In genomic region chr11:44701221-44701810, GRCm38 (mm10) we compare ENCODE assay signal across 16 mouse cellular contexts.
DNase-seq lines count a peak whose midpoint lies in the region; ATAC-seq lines count a peak whose summit lies in the region.
"Had no signal": no experiment of that assay in that cellular context is flagged by ENCODE, and none has a peak within 500 bp of the region (broad histone marks: within the 10 kb centered on the region; RNA-seq: fewer than 3 reads in every experiment).

No protein-coding gene starts in this region.

- no peak overlapping the region for H3K4me2 ChIP-seq in kidney, embryonic 16.5 days (replicated peaks; ENCODE audit: low read depth, low read length)
- no peak overlapping the region; the same call in 1 of the 2 replicates for H3K4me2 ChIP-seq in hindbrain, embryonic 16.5 days (ENCODE audit: low read length)
- no peak overlapping the region for H3K4me2 ChIP-seq in neural tube, embryonic 14.5 days (ENCODE audit: low read depth, low read length)
- H3K4me2 ChIP-seq: heart, embryonic 11.5 days; limb, embryonic 12.5 days had no signal

- peak overlapping the region; percentile 29 for H3K27ac ChIP-seq in kidney, embryonic 16.5 days (ENCODE audit: low read length)
- H3K27ac ChIP-seq in hindbrain, embryonic 16.5 days (ENCODE audit: low read depth, low read length) = peak overlapping the region; percentile 31; the same call in 1 of the 2 replicates
- peak overlapping the region; percentile 60; the same call in 1 of the 2 replicates for H3K27ac ChIP-seq in neural tube, embryonic 14.5 days (ENCODE audit: low read depth, low read length)
- H3K27ac ChIP-seq: limb, embryonic 12.5 days; macrophage had no signal

- no peak overlapping the region for H3K4me3 ChIP-seq in kidney, embryonic 16.5 days (ENCODE audit: low read length)
- no peak overlapping the region for H3K4me3 ChIP-seq in hindbrain, embryonic 16.5 days (ENCODE audit: low read length)
- H3K4me3 ChIP-seq in neural tube, embryonic 14.5 days (ENCODE audit: low read depth, low read length) = no peak overlapping the region
- H3K4me3 ChIP-seq: erythroblast, embryonic 14.5 days; limb, embryonic 12.5 days had no signal

- H3K27me3 ChIP-seq in kidney, embryonic 16.5 days (ENCODE audit: insufficient read depth, low read length) = no peaks in the 10 kb centered on the region
- no peaks in the 10 kb centered on the region for H3K27me3 ChIP-seq in hindbrain, embryonic 16.5 days (replicated peaks; ENCODE audit: control insufficient read depth, insufficient read depth, low read length)
- no peaks in the 10 kb centered on the region for H3K27me3 ChIP-seq in neural tube, embryonic 14.5 days (ENCODE audit: control insufficient read depth, insufficient read depth, low read length)
- H3K27me3 ChIP-seq: limb, embryonic 12.5 days had no signal

- intact Hi-C loops in heart, postnatal 14 days (cut with DNase I) = no loop called here
- intact Hi-C loops in left cerebral cortex, postnatal 4 days (cut with DNase I) = no loop called here

- H3K4me1 ChIP-seq in kidney, embryonic 16.5 days (ENCODE audit: insufficient read depth, low read length) = peaks cover 25% of the 10 kb centered on the region
- peaks cover 13% of the 10 kb centered on the region for H3K4me1 ChIP-seq in hindbrain, embryonic 16.5 days (ENCODE audit: control insufficient read depth, insufficient read depth, low read depth, low read length)
- peaks cover 24% of the 10 kb centered on the region for H3K4me1 ChIP-seq in neural tube, embryonic 14.5 days (ENCODE audit: control insufficient read depth, insufficient read depth, low read length)

- WGBS in kidney, embryonic 16.5 days = 38% methylated on average over 11 of the region's 11 CpGs
- WGBS in hindbrain, embryonic 16.5 days = 41% methylated on average over 11 of the region's 11 CpGs
- WGBS in neural tube, embryonic 14.5 days = 36% methylated on average over 11 of the region's 11 CpGs

- no peaks in the 10 kb centered on the region for H3K9me3 ChIP-seq in kidney, embryonic 16.5 days (ENCODE audit: low read length)
- H3K9me3 ChIP-seq in hindbrain, embryonic 16.5 days (ENCODE audit: control insufficient read depth, low read length) = no peaks in the 10 kb centered on the region
- H3K9me3 ChIP-seq in neural tube, embryonic 14.5 days (ENCODE audit: control insufficient read depth, low read length) = no peaks in the 10 kb centered on the region
- H3K9me3 ChIP-seq: limb, embryonic 12.5 days had no signal

- peak; percentile 93 for DNase-seq in heart, adult 11 months
- DNase-seq in heart, postnatal 14 days = no peak
- DNase-seq in kidney, adult 9 months = no peak
- DNase-seq in urinary bladder, postnatal 14 days (ENCODE audit: low spot score) = no peak
- DNase-seq in left cerebral cortex, postnatal 4 days = no peak
- DNase-seq: adrenal gland, postnatal 36 days; lung, adult 18-20 months; right cerebral cortex, adult 18-20 months; thymus, adult 18-20 months had no signal

- H3K9ac ChIP-seq in kidney, embryonic 16.5 days (replicated peaks; ENCODE audit: low read length) = no peak overlapping the region
- H3K9ac ChIP-seq in hindbrain, embryonic 16.5 days (ENCODE audit: low read depth, low read length) = no peak overlapping the region
- H3K9ac ChIP-seq in neural tube, embryonic 14.5 days (replicated peaks; ENCODE audit: low read depth, low read length) = no peak overlapping the region
- H3K9ac ChIP-seq: limb, embryonic 12.5 days had no signal

- ATAC-seq in kidney, embryonic 16.5 days (ENCODE audit: low FRiP score, low TSS enrichment) = no peak
- ATAC-seq in hindbrain, embryonic 16.5 days = no peak
- no peak for ATAC-seq in neural tube, embryonic 14.5 days (ENCODE audit: low read depth)

- H3K36me3 ChIP-seq in kidney, embryonic 16.5 days (ENCODE audit: insufficient read depth, low read length) = no peaks in the 10 kb centered on the region
- H3K36me3 ChIP-seq in hindbrain, embryonic 16.5 days (ENCODE audit: control insufficient read depth, insufficient read depth, low read length) = no peaks in the 10 kb centered on the region
- H3K36me3 ChIP-seq in neural tube, embryonic 14.5 days (ENCODE audit: control insufficient read depth, insufficient read depth, low read length) = no peaks in the 10 kb centered on the region
- H3K36me3 ChIP-seq: limb, embryonic 12.5 days had no signal
